Mouse (Mus musculus) CH12.LX (cell line): ENCODE data around the gene Ccdc57. TPM values are rescaled to one million over a fixed set of nuclear protein-coding genes. Genes with fewer than 3 reads are reported as not detected.
A peak's percentile ranks its signal among the peaks of the same experiment; 100 is the strongest.

Experiments used
- DNase-seq: peaks from one replicate; pipeline ENCODE4 v3.0.0-alpha.2; 2013; ENCODE audit errors: extremely low read depth
- H3K27ac ChIP-seq: 2 replicates; pipeline ENCODE4 v1.5.1; 2012; ENCODE audit warnings: low read depth, mild to moderate bottlenecking, control low read depth, moderate library complexity; ENCODE audit not compliant: insufficient read depth
- H3K27me3 ChIP-seq: replicated peaks from 2 replicates; pipeline ENCODE3; 2012; ENCODE audit warnings: inconsistent platforms
- H3K36me3 ChIP-seq, 2 experiments: replicated peaks in 1 of 2; 2 replicates each; pipeline versions ENCODE3 to v1.6.1; 2012; ENCODE audit warnings: inconsistent platforms in 1 of 2, low read length in 1 of 2, mild to moderate bottlenecking in 1 of 2, mixed read lengths in 1 of 2, moderate library complexity in 1 of 2; ENCODE audit not compliant: control insufficient read depth in 1 of 2, insufficient read depth in 1 of 2
- H3K4me1 ChIP-seq, 2 experiments: 2 replicates each; pipeline ENCODE4 v1.6.1; 2012; ENCODE audit warnings: inconsistent platforms in 1 of 2, moderate library complexity in 1 of 2; ENCODE audit not compliant: insufficient read depth in 2 of 2, control insufficient read depth in 1 of 2
- H3K4me2 ChIP-seq: 2 replicates; pipeline ENCODE4 v1.6.1; 2012; ENCODE audit warnings: low read depth, mild to moderate bottlenecking, control low read depth; ENCODE audit not compliant: poor library complexity, insufficient read depth, severe bottlenecking
- H3K4me3 ChIP-seq, 3 experiments: fragments of 150-350 bp in 1 of 3; sonication (generic) in 1 of 3; replicated peaks in 1 of 3; 2 replicates each; pipeline versions ENCODE3 to v1.5.1; 2011 to 2012; ENCODE audit warnings: low read depth in 2 of 3, low read length in 2 of 3, mild to moderate bottlenecking in 2 of 3, moderate library complexity in 2 of 3, control low read depth in 1 of 3, improper control_type of control experiment in 1 of 3, inconsistent platforms in 1 of 3, mixed read lengths in 1 of 3; ENCODE audit not compliant: poor library complexity in 1 of 3
- H3K79me2 ChIP-seq: replicated peaks from 2 replicates; pipeline ENCODE4 v1.6.1; 2012; ENCODE audit warnings: mild to moderate bottlenecking, moderate library complexity; ENCODE audit not compliant: control insufficient read depth, poor library complexity, insufficient read depth, severe bottlenecking; ENCODE audit errors: extremely low read depth
- H3K9ac ChIP-seq: 2 replicates; pipeline ENCODE4 v1.6.1; 2012; ENCODE audit warnings: low read depth, mild to moderate bottlenecking, control low read depth, moderate library complexity; ENCODE audit not compliant: insufficient read depth
- H3K9me3 ChIP-seq: replicated peaks from 2 replicates; pipeline ENCODE3; 2012; ENCODE audit warnings: low read length, inconsistent platforms, mixed read lengths
- BHLHE40 ChIP-seq: IDR thresholded peaks from 2 replicates; pipeline ENCODE4 v1.6.1; 2011; ENCODE audit warnings: mild to moderate bottlenecking, low read depth, low read length, improper control_type of control experiment
- CHD1 ChIP-seq: IDR thresholded peaks from 2 replicates; pipeline ENCODE4 v1.6.1; 2012; ENCODE audit warnings: low read depth, low read length, improper control_type of control experiment, inconsistent platforms
- CTCF ChIP-seq, 2 experiments: IDR thresholded peaks in 1 of 2; conservative IDR thresholded peaks in 1 of 2; 2 replicates each; pipeline ENCODE4 v1.5.1; 2011 to 2012; ENCODE audit warnings: low read depth in 2 of 2, low read length in 2 of 2, improper control_type of control experiment in 1 of 2, inconsistent platforms in 1 of 2, mild to moderate bottlenecking in 1 of 2, moderate library complexity in 1 of 2
- ELF1 ChIP-seq: IDR thresholded peaks from 2 replicates; pipeline ENCODE4 v1.6.1; 2014; ENCODE audit warnings: low read depth, mild to moderate bottlenecking, inconsistent platforms, low read length, improper control_type of control experiment
- EP300 ChIP-seq: IDR thresholded peaks from 2 replicates; pipeline ENCODE4 v1.6.1; 2011; ENCODE audit warnings: low read length, improper control_type of control experiment
- ETS1 ChIP-seq: conservative IDR thresholded peaks from 2 replicates; pipeline ENCODE4 v1.6.1; 2012; ENCODE audit warnings: low read depth, mild to moderate bottlenecking, inconsistent platforms, low read length, improper control_type of control experiment, moderate library complexity
- GABPA ChIP-seq: IDR thresholded peaks from 2 replicates; pipeline ENCODE4 v1.6.1; 2012; ENCODE audit warnings: low read depth, low read length, improper control_type of control experiment, inconsistent platforms; ENCODE audit not compliant: insufficient replicate concordance
- HCFC1 ChIP-seq: IDR thresholded peaks from 2 replicates; pipeline ENCODE4 v1.6.1; 2012; ENCODE audit warnings: low read depth, mild to moderate bottlenecking, inconsistent platforms, low read length, improper control_type of control experiment
- IRF4 ChIP-seq: IDR thresholded peaks from 2 replicates; pipeline ENCODE4 v1.6.1; 2014; ENCODE audit warnings: low read depth, mild to moderate bottlenecking, inconsistent platforms, low read length, improper control_type of control experiment
- KAT2A ChIP-seq: IDR thresholded peaks from 2 replicates; pipeline ENCODE4 v1.6.1; 2012; ENCODE audit warnings: low read length, improper control_type of control experiment, inconsistent platforms; ENCODE audit not compliant: insufficient replicate concordance
- MAFK ChIP-seq: IDR thresholded peaks from 2 replicates; pipeline ENCODE4 v1.6.1; 2011; ENCODE audit warnings: low read length, improper control_type of control experiment; ENCODE audit not compliant: insufficient replicate concordance
- MEF2A ChIP-seq: IDR thresholded peaks from 2 replicates; pipeline ENCODE4 v1.6.1; 2014; ENCODE audit warnings: low read depth, mild to moderate bottlenecking, inconsistent platforms, low read length, improper control_type of control experiment, borderline replicate concordance
- MYC ChIP-seq: IDR thresholded peaks from 2 replicates; pipeline ENCODE4 v1.6.1; 2011; ENCODE audit warnings: low read depth, mild to moderate bottlenecking, improper control_type of control experiment, low read length
- PAX5 ChIP-seq: IDR thresholded peaks from 2 replicates; pipeline ENCODE4 v1.6.1; 2012; ENCODE audit warnings: low read length, inconsistent platforms, mixed read lengths
- POLR2A ChIP-seq: IDR thresholded peaks from 2 replicates; pipeline ENCODE4 v1.6.1; 2011; ENCODE audit warnings: low read depth, mild to moderate bottlenecking, improper control_type of control experiment, low read length
- POLR2AphosphoS2 ChIP-seq: IDR thresholded peaks from 2 replicates; pipeline ENCODE4 v1.6.1; 2011; ENCODE audit warnings: low read depth, low read length, improper control_type of control experiment
- RAD21 ChIP-seq: IDR thresholded peaks from 2 replicates; pipeline ENCODE4 v1.6.1; 2011; ENCODE audit warnings: low read depth, mild to moderate bottlenecking, low read length, improper control_type of control experiment, moderate library complexity
- RCOR1 ChIP-seq: conservative IDR thresholded peaks from 2 replicates; pipeline ENCODE4 v1.6.1; 2012; ENCODE audit warnings: low read depth, mild to moderate bottlenecking, inconsistent platforms, low read length, improper control_type of control experiment
- SIN3A ChIP-seq: IDR thresholded peaks from 2 replicates; pipeline ENCODE4 v1.6.1; 2012; ENCODE audit warnings: low read length, improper control_type of control experiment, inconsistent platforms
- USF1 ChIP-seq: IDR thresholded peaks from 2 replicates; pipeline ENCODE4 v1.6.1; 2014; ENCODE audit warnings: low read depth, mild to moderate bottlenecking, inconsistent platforms, low read length, improper control_type of control experiment
- ZNF384 ChIP-seq: IDR thresholded peaks from 2 replicates; pipeline ENCODE4 v1.6.1; 2012; ENCODE audit warnings: low read depth, low read length, improper control_type of control experiment, inconsistent platforms
- dilution Hi-C: fragments of 300-500 bp; cut with MboI; formaldehyde crosslinking; loops from 2 replicates; pipeline ENCODE4 v1.14.3; 2020; ENCODE audit warnings: low sequenced_read_pairs; ENCODE audit not compliant: extremely low pct_unique_long_range_greater_than_20kb, extremely low pct_ligation_motif_present
- in situ Hi-C: fragments of 300-500 bp; cut with MboI; formaldehyde crosslinking; loops from 3 replicates; pipeline ENCODE4 v1.14.3; 2019; ENCODE audit warnings: low sequenced_read_pairs, low pct_ligation_motif_present, low pct_unique_long_range_greater_than_20kb, mixed read lengths
- polyA plus RNA-seq: library from polyadenylated mRNA; unstranded; fragments of >175 nt; gene quantifications from 2 replicates; pipeline ENCODE4 v1.2.1, GENCODE M21; 2012; ENCODE audit warnings: low read depth; ENCODE audit not compliant: insufficient read length
- total RNA-seq, 2 experiments: library from RNA; depleted of rRNA; stranded (reverse); fragments of 300-350 nt in 1 of 2; fragments of >200 nt in 1 of 2; gene quantifications; 2 replicates each; pipeline ENCODE4 v1.2.3; 2012 to 2014

Ccdc57 gene
- total and polyA plus RNA-seq, 3 experiments: 2.3 to 6.0 (median 5.4) TPM

DNA sequence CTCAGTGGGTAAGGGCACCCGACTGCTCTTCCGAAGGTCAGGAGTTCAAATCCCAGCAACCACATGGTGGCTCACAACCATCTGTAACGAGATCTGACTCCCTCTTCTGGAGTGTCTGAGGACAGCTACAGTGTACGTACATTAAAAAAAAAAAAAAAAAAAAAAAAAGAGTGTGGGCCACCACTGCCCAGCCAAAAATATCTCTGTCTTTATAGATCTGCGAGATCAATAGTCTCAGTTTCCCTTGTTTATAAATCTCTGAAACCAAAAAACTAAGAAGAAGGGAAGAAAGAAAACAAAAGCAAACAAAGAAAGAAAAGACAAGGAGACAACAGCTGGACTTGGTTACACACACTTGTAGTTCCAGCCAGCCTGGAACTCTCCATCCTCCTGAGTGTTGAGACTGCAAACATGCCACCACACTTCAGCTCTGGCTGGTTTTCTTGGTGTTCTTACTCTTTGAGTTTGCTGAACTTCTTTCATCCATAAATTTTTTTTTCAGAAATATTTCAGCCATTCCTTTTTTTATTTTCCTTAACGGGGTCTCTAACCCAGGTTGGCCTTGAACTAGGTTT, 133.3 kb downstream of the Ccdc57 start:
- no peak overlapping the region for H3K4me3 ChIP-seq
- dilution Hi-C loops (no loop called here), in situ Hi-C loops (no loop called here)
- H3K9ac ChIP-seq: peak overlapping the region; percentile 14
- H3K27ac ChIP-seq: no peak overlapping the region
- H3K36me3 ChIP-seq: peaks cover 0 to 10% of the 10 kb centered on the region in 2 experiments
- H3K27me3 ChIP-seq: no peaks in the 10 kb centered on the region
- no peak for DNase-seq
- H3K4me1 ChIP-seq: peaks cover 15 to 35% of the 10 kb centered on the region in 2 experiments
- 0 out of 4 replicates have a peak, but pooled peaks of 1 of the 2 experiments have one; percentile 7 for TF ChIP-seq CTCF (conservative IDR thresholded peaks at IDR 0.05 in 1 of 2, IDR thresholded peaks at IDR 0.05 in 1 of 2; ENCODE audit: low read depth in 2 of 2, low read length in 2 of 2)
- TF ChIP-seq KAT2A: no peak
- no peak for TF ChIP-seq ETS1
- TF ChIP-seq ZNF384: peak; percentile 86
- no peak for TF ChIP-seq MYC
- no peak for TF ChIP-seq BHLHE40
- 0 out of 2 replicates have a peak, but pooled peaks have one; percentile 12 for TF ChIP-seq EP300
- H3K4me2 ChIP-seq: no peak overlapping the region; the same call in 1 of the 2 replicates
- peaks cover 17% of the 10 kb centered on the region for H3K79me2 ChIP-seq
- no peaks in the 10 kb centered on the region for H3K9me3 ChIP-seq

- H3K27ac ChIP-seq: no peak overlapping the region
- no peak overlapping the region for H3K4me2 ChIP-seq
- TF ChIP-seq POLR2AphosphoS2: no peak
- TF ChIP-seq ELF1: no peak
- TF ChIP-seq RCOR1: no peak
- TF ChIP-seq CTCF (conservative IDR thresholded peaks at IDR 0.05 in 1 of 2, IDR thresholded peaks at IDR 0.05 in 1 of 2; ENCODE audit: low read depth in 2 of 2, low read length in 2 of 2): no peak
- no peak for TF ChIP-seq MAFK
- TF ChIP-seq BHLHE40: no peak
- no peak for TF ChIP-seq SIN3A
- no peak for TF ChIP-seq EP300
- no peak for TF ChIP-seq HCFC1
- TF ChIP-seq CHD1: no peak
- in situ Hi-C loops: no loop called here
- H3K9me3 ChIP-seq: no peaks in the 10 kb centered on the region
- dilution Hi-C loops: no loop called here
- H3K9ac ChIP-seq: no peak overlapping the region
- H3K27me3 ChIP-seq: no peaks in the 10 kb centered on the region
- no peak overlapping the region for H3K4me3 ChIP-seq
- H3K79me2 ChIP-seq: peaks cover 19% of the 10 kb centered on the region
- no peak for DNase-seq
- H3K4me1 ChIP-seq: peaks cover 15 to 41% of the 10 kb centered on the region in 2 experiments
- H3K36me3 ChIP-seq: peaks cover 11 to 22% of the 10 kb centered on the region in 2 experiments
Measured at GRCm38 (mm10) chr11:120798244-120798643, 134.4 kb downstream of the Ccdc57 start.

DNA sequence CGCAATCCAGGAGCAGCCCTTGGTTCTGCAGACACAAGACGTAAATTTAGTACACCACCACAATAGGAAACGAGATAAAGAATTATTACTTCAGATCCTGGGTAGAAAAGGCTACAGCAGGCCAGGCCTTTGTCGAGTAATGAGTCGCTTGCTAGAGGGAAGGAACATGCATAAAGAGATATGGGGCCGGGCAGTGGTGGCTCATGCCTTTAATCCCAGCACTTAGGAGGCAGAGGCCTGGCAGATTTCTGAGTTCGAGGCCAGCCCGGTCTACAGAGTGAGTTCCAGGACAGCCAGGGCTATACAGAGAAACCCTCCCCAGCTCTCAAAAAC, 136.1 kb downstream of the Ccdc57 start:
- Histone ChIP-seq H3K9ac (peak overlapping the region; percentile 46), H3K9me3 (no peaks in the 10 kb centered on the region), H3K4me1 (peaks cover 15 to 41% of the 10 kb centered on the region in 2 experiments), H3K4me3 (peak overlapping the region in 2 of 3 experiments; percentile 74 to 95), H3K27ac (no peak overlapping the region), H3K4me2 (peak overlapping the region; percentile 32; the same call in 1 of the 2 replicates), H3K36me3 (peaks cover 27 to 38% of the 10 kb centered on the region in 2 experiments), H3K27me3 (no peaks in the 10 kb centered on the region), H3K79me2 (peaks cover 19% of the 10 kb centered on the region)
- TF ChIP-seq MEF2A (no peak), GABPA (no peak), USF1 (no peak), IRF4 (0 out of 2 replicates have a peak, but pooled peaks have one; percentile 4), SIN3A (no peak), RCOR1 (no peak), ETS1 (0 out of 2 replicates have a peak, but pooled peaks have one; percentile 3), PAX5 (no peak), RAD21 (no peak), KAT2A (0 out of 2 replicates have a peak, but pooled peaks have one; percentile 5), MYC (no peak), POLR2A (no peak)
- in situ Hi-C loops: no loop called here
- no peak for DNase-seq
- dilution Hi-C loops: no loop called here
